Mouse (Mus musculus): ENCODE measurements around the gene Msi2.

DNA sequence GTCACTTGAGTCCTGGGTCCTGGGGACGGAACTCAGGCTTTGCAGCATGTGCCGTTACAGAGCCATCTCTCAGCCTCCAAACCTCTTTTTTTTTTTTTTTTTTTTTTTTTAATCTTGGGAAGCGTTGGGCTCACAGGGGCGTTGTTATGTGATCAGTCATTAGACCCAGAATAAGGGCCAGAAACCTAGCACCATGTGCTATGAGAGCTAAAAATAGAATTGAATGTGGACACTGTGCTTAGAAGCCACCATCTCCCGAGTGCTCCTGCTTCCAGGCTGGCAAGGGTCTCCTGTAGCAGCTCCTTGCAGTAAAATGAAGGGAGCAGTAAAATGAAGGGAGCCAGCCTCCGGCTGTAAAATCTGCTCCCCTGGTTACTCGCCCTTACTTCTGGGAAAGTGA, 47.3 kb upstream of the Msi2 start:
- no peak for TF ChIP-seq CTCF (IDR thresholded peaks at IDR 0.05; ENCODE audit: control insufficient read depth, insufficient read depth, insufficient replicate concordance, low read depth, low read length)
- no peak for TF ChIP-seq POLR2A (IDR thresholded peaks at IDR 0.05; ENCODE audit: control insufficient read depth, low read depth, low read length)
